Mouse (Mus musculus) liver, postnatal 0 days (tissue): Measurements from ENCODE around the gene Papln. TPM values are rescaled to one million over a fixed set of nuclear protein-coding genes. Genes with fewer than 3 reads are reported as not detected.

Experiments used
- ATAC-seq: fragments of 200-750 bp; cut with Nextera tagmentation; 2 replicates; pipeline ENCODE4 v1.8.0; 2017; ENCODE audit warnings: mild to moderate bottlenecking, moderate library complexity
- DNase-seq: peaks from one replicate; pipeline ENCODE4 v3.0.0-alpha.2; 2016
- H3K27ac ChIP-seq: fragments of 300-500 bp; sonication (generic); 2 replicates; pipeline ENCODE4 v1.5.1; 2014; ENCODE audit warnings: antibody characterized with exemption, moderate library complexity, mild to moderate bottlenecking, low read depth
- H3K27me3 ChIP-seq: fragments of 300-500 bp; sonication (generic); 2 replicates; pipeline ENCODE4 v1.6.1; 2014; ENCODE audit warnings: low read length, control low read depth, mixed read lengths; ENCODE audit not compliant: insufficient read depth
- H3K36me3 ChIP-seq: fragments of 300-500 bp; sonication (generic); replicated peaks from 2 replicates; pipeline ENCODE4 v1.6.1; 2014; ENCODE audit warnings: mild to moderate bottlenecking, control low read depth, low read length, moderate library complexity, mixed read lengths; ENCODE audit not compliant: insufficient read depth
- H3K4me1 ChIP-seq: fragments of 300-500 bp; sonication (generic); 2 replicates; pipeline ENCODE4 v1.6.1; 2014; ENCODE audit warnings: antibody characterized with exemption, mild to moderate bottlenecking, control low read depth; ENCODE audit not compliant: insufficient read depth
- H3K4me2 ChIP-seq: fragments of 300-500 bp; sonication (generic); 2 replicates; pipeline ENCODE4 v1.6.1; 2014; ENCODE audit warnings: low read depth, mild to moderate bottlenecking, low read length, moderate library complexity, mixed read lengths
- H3K4me3 ChIP-seq: fragments of 300-500 bp; sonication (generic); 2 replicates; pipeline ENCODE4 v1.5.1; 2014; ENCODE audit warnings: low read depth, low read length
- H3K9ac ChIP-seq: fragments of 300-500 bp; sonication (generic); replicated peaks from 2 replicates; pipeline ENCODE4 v1.6.1; 2014; ENCODE audit warnings: mild to moderate bottlenecking, moderate library complexity
- H3K9me3 ChIP-seq: fragments of 300-500 bp; sonication (generic); 2 replicates; pipeline ENCODE4 v1.6.1; 2016; ENCODE audit warnings: mild to moderate bottlenecking, control low read depth, low read length, mixed read lengths
- CTCF ChIP-seq: sonication (generic); IDR thresholded peaks from 2 replicates; pipeline ENCODE4 v1.5.1; 2016; ENCODE audit warnings: antibody characterized with exemption, low read depth
- EP300 ChIP-seq: IDR thresholded peaks from 2 replicates; pipeline ENCODE4 v1.6.1; 2016; ENCODE audit warnings: antibody characterized with exemption, low read depth, mild to moderate bottlenecking
- WGBS: fragments of 180-500 bp; shearing (Covaris S2); extraction: QIAGEN DNeasy Blood & Tissue Kit; methylation state at CpG from one replicate; pipeline ENCODE4 v1.1.7; 2014; ENCODE audit not compliant: insufficient replicate concordance; 5-methylcytosine and 5-hydroxymethylcytosine counted together
- polyA plus RNA-seq: library from polyadenylated mRNA; unstranded; fragments of >200 nt; fragmentation: Nextera tagmentation; extraction: Ambion mirVana; gene quantifications from 2 replicates; pipeline ENCODE4 v1.2.1, GENCODE M21; 2015

The Papln gene
- polyA plus RNA-seq, result 0.15 and 0.28 TPM in 2 replicates

DNA sequence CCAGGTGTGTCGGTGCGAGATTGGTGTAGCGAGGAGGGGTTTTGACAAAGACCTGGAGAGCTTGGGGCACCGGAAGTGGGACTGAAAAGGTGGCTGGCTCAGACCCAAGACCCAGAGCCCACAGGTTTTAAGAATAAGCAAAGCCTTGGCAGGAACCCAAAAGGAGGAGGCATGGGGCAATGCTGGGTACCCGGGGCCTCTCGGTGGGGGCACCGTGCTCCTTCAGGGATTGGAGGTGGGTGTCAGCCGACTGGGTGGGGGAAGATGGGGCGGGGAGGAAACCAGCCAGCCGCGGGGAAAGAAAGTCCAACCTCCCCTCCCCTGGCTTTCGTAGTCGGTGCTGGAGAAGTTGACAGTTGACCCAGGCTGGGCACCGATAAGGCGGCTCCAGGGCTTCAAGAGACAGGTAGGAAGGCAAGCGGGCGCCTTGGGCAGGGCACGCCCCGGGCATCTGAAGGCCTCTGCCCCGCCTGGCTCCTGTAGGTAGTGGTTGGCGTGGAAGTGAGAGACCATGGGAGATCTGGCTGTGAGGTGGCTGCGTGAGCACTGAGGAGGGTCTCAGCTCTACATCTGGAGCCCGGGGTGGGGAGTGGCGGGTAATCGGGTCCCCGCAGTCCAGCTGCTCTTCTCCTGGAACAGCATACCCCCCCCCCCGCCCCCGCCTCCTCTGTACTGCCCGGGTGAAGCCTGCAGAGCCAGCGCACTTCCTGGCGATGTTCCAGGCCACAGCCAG lies at the start of gene Papln:
TSS of gene Papln (plus strand) at position 324 of the 733 bp plus-strand sequence.
- ATAC-seq, result peak; percentile 39; the same call in 1 of the 2 replicates
- 8% methylated on average over 30 of the region's 31 CpGs for WGBS

DNA sequence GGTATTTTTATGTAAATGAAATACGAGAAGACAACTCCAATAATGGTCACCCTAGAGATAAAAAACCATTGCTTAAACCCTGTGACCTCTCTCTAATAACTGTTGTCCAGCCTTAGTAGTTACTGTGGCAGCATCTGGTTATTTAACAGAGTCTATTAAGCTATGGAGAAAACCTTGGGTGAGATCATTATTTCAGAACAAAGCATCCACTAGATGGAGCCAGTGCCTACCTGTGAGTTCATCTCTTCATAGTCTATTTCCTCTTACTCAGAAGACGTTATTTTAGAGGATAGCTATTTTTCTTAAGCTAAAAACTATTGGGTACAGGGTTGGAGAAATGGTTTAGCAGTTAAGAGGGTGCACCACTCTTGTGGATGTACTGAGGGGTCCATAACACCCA lies 49.7 kb upstream of the Papln start:
- WGBS, result 46% methylated on average over 2 of the region's 2 CpGs
- Histone ChIP-seq H3K27me3 (no peaks in the 10 kb centered on the region), H3K27ac (no peak overlapping the region), H3K9ac (no peak overlapping the region), H3K4me1 (0 out of 2 replicates have a peak, but pooled peaks cover 2% of the 10 kb centered on the region), H3K36me3 (peaks cover 53% of the 10 kb centered on the region), H3K9me3 (no peaks in the 10 kb centered on the region), H3K4me3 (no peak overlapping the region), H3K4me2 (no peak overlapping the region)
- no peak for DNase-seq
- TF ChIP-seq EP300 (no peak), CTCF (peak; percentile 77)
- ATAC-seq, result no peak

More for the DNA sequence above, at the start of gene Papln:
- H3K4me1 ChIP-seq, result peaks cover 16% of the 10 kb centered on the region
- H3K4me2 ChIP-seq, result peak within 1 kb of the TSS; percentile 72
- peak within 1 kb of the TSS; percentile 38; the same call in 1 of the 2 replicates for H3K9ac ChIP-seq
- DNase-seq, result peak; percentile 58
- H3K36me3 ChIP-seq, result no peaks in the 10 kb centered on the region
- no peaks in the 10 kb centered on the region for H3K9me3 ChIP-seq
- TF ChIP-seq CTCF, result no peak
- TF ChIP-seq EP300, result no peak
- H3K27ac ChIP-seq, result no peak within 1 kb of the TSS
- H3K27me3 ChIP-seq, result peaks cover 11% of the 10 kb centered on the region; the same call in 1 of the 2 replicates
- peak within 1 kb of the TSS; percentile 39 for H3K4me3 ChIP-seq

DNA sequence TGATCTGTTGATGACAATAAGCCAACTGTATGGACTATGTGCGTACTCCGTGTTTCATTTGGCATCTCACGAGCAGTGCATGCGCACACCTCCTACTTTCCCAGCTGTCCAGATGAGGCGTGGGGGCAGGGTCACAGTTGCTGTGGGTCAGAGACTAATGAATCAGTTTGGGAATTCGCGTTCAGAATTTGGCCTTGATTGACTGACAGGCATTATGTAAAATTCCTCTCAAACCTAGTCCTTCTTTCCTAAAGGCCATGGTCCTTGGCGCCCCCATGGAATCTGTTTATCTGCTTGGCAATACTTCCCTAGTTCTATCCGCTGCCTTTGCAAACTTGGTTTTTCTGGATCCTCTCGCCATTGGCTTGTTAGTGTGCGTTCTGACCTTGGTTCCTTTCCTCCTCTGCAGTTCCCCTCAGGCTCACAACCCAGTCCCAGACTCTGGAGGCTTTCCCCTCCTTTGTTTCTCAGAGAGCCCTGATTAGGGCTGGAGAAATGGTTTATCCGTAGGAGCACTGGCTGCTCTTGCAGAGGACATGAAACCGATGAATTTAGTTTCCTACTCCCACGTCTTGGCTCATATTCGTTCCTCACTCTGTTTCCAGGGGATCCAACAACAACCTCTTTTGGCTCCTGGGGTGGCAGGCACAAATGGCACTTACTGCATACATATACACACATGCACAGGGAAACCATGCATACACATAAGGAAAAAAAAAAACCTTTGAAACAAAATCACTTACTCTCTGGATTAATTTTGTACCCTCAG lies 46.8 kb upstream of the Papln start:
- peaks cover 61% of the 10 kb centered on the region for H3K36me3 ChIP-seq

DNA sequence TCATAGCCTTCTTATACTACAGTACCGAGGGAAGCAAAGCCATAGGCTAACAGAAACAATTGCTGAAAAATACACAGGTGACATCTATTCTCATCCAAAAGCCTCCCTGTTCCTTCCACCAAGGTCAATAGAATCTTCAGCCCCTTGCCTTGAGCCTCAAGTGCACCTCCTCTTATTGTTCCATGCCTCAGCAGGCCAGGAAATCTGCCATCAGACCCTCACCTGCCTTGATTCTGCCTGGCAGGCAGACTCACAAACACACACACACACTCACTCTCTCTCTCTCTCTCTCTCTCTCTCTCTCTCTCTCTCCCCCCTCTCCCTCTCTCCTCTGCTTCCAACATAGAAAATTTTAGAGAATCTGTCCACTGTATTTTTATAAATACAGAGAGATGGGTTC lies 44.0 kb upstream of the Papln start:
- WGBS, result 97% methylated on average over 1 of the region's 1 CpGs
- no peak overlapping the region for H3K9ac ChIP-seq
- H3K27me3 ChIP-seq, result no peaks in the 10 kb centered on the region
- H3K4me1 ChIP-seq, result no peaks in the 10 kb centered on the region
- no peak for ATAC-seq
- H3K36me3 ChIP-seq, result peaks cover 63% of the 10 kb centered on the region
- no peak for DNase-seq
- H3K9me3 ChIP-seq, result no peaks in the 10 kb centered on the region
- H3K4me2 ChIP-seq, result no peak overlapping the region
- H3K27ac ChIP-seq, result no peak overlapping the region
- no peak for TF ChIP-seq CTCF
- no peak for TF ChIP-seq EP300
- H3K4me3 ChIP-seq, result no peak overlapping the region

More for the DNA sequence above, 46.8 kb upstream of the Papln start:
- WGBS, result 85% methylated on average over 15 of the region's 15 CpGs
- Histone ChIP-seq H3K9me3 (no peaks in the 10 kb centered on the region), H3K27me3 (no peaks in the 10 kb centered on the region), H3K9ac (no peak overlapping the region), H3K4me3 (no peak overlapping the region), H3K27ac (no peak overlapping the region), H3K4me1 (no peaks in the 10 kb centered on the region), H3K4me2 (no peak overlapping the region)
- DNase-seq (no peak), ATAC-seq (no peak)
- TF ChIP-seq EP300 (no peak), CTCF (no peak)

DNA sequence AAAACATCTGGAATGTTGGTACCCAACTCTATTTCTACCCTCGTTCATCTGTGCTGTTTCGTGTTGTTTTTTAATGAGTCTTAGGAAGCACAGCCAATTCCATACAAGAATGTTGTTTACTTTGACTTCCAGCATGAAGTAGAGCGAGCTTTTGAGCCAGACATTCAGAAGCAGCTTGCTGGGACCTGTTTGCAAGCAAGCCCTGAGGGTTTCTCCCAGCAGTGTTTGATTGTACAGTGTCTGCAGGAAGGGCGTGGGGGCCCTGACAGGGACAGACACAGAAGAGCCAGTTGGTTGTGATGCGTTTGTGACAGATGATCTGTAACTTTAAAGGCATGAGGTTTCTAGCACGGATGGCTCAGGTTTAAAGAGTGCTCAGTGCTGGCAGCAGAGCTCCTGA lies 42.2 kb upstream of the Papln start:
- ATAC-seq (no peak), DNase-seq (no peak)
- Histone ChIP-seq H3K9me3 (no peaks in the 10 kb centered on the region), H3K27me3 (no peaks in the 10 kb centered on the region), H3K9ac (no peak overlapping the region), H3K4me2 (no peak overlapping the region), H3K4me3 (no peak overlapping the region), H3K4me1 (no peaks in the 10 kb centered on the region), H3K27ac (no peak overlapping the region), H3K36me3 (peaks cover 70% of the 10 kb centered on the region)
- TF ChIP-seq EP300 (no peak), CTCF (no peak)
- WGBS, result 73% methylated on average over 6 of the region's 6 CpGs

DNA sequence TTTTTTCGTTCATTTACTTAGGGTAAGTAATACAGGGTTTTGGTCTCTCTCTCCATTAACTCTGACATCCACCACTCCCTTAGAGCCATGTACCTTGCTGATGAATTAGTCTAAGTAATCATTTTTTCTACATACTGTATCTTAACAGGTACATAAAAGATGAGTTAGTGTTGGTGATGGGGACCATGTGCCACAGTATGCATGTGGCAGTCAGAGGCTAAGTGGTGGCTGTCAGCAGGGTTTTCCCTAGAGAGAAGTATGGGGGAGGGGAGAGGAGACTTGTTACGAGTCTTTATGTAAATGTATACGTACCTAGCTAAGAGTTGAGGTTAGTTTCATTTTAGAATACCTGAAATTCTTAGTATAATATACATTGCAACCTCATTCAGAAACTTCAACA lies 40.4 kb upstream of the Papln start:
- Histone ChIP-seq H3K4me3 (no peak overlapping the region), H3K27me3 (no peaks in the 10 kb centered on the region), H3K4me2 (no peak overlapping the region), H3K4me1 (no peaks in the 10 kb centered on the region), H3K27ac (no peak overlapping the region), H3K36me3 (peaks cover 68% of the 10 kb centered on the region), H3K9me3 (no peaks in the 10 kb centered on the region), H3K9ac (no peak overlapping the region)
- DNase-seq, result no peak
- no peak for ATAC-seq
- WGBS, result 84% methylated on average over 3 of the region's 3 CpGs
- TF ChIP-seq EP300, result no peak
- no peak for TF ChIP-seq CTCF
